Mouse (Mus musculus) liver, adult 2 months (tissue): Measurements from ENCODE around the gene Rgp1.

Experiments
- CTCF ChIP-seq: fragments of 200-500 bp; IDR thresholded peaks from 2 replicates; pipeline ENCODE4 v1.5.1; 2011; ENCODE audit warnings: low read depth, low read length, control low read depth
- POLR2A ChIP-seq: fragments of 200-500 bp; IDR thresholded peaks from 2 replicates; pipeline ENCODE4 v1.6.1; 2011; ENCODE audit warnings: low read length, control low read depth; ENCODE audit not compliant: insufficient read depth; ENCODE audit errors: extremely low read depth

DNA sequence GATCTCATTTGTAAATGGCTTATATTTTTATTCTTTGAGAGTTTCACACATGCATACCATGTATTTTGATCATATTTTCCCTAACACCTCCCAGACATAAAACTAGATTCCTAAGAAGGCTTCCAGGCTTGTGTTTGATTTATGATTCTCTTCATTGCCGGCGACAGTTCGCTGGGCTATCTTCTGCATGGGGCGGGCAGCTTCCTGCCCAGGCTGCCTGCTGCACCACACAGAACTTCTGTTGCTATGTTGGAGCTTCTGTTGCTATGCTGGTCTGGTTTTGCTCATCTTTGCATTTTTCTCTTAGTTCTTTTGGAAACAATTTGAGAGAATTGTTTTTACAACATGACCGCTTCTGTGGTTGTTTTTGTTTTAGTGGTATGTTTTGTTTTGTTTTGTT, 13.0 kb downstream of the Rgp1 start:
- TF ChIP-seq CTCF: no peak
- TF ChIP-seq POLR2A: no peak
